Mouse (Mus musculus) embryo, embryonic 9.5 days (tissue): Measurements from ENCODE around the gene Sf3b4.
A peak's percentile ranks its signal among the peaks of the same experiment; 100 is the strongest.
"Not testable (repeated sequence)": the region's sequence is repeated elsewhere in the genome, so short reads cannot be mapped to it uniquely, and the experiment has no call there.

ENCODE experiments used
- DNase-seq: peaks from one replicate; pipeline ENCODE4 v3.0.0-alpha.2; 2017; ENCODE audit errors: extremely low spot score

Gene Sf3b4

DNA sequence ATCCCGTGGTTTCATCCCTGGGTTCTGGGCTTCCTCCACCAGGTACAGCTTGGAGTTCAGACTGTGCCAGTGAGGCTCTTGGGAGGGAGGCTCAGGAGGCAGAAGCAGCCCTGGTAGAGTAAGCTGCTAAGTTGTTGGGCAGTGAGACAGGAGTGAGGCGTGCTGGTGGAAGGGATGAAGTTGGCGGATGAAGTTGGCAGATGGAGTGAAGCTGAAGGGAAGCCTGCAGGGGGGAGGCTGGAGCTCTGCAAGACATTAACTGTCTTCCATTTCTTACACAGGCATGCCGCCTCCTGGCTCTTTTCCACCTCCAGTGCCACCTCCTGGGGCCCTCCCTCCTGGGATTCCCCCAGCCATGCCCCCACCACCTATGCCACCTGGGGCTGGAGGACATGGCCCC is 1.9 kb downstream of the Sf3b4 start:
- not testable (repeated sequence) for DNase-seq

- DNase-seq: no peak
These were observed 3.1 kb downstream of the Sf3b4 start for GRCm38 (mm10) chr3:96175251-96175650.

- no peak for DNase-seq
These were observed 6.3 kb downstream of the Sf3b4 start for GRCm38 (mm10) chr3:96178427-96178826.

GRCm38 (mm10) chr3:96178902-96179301 is 6.8 kb downstream of the Sf3b4 start:
- no peak for DNase-seq

DNA sequence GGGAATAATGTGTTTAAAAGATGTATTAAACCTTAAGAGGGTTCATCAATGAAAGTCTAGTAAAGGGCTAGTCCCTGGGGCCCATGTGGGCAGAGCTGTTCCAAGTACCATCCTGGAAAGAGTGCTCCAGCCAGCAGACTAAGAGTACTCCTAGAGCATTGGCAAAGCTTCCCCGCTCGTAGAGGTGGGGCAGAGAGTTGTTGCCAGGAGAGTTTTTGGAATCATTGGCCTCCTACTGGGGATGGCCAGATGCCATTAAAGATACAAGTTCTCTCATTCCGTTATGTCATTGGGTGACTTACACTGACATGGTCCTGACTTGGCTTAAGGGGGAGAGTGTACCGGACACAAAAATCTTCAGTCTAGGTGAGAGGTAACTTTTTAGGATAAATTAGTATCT is 7.4 kb downstream of the Sf3b4 start:
- DNase-seq: no peak

GRCm38 (mm10) chr3:96180727-96181477 is 8.8 kb downstream of the Sf3b4 start, which contains the start of gene Sv2a:
TSS of gene Sv2a (plus strand) at chr3:96181151.
- peak; percentile 66 for DNase-seq

DNA sequence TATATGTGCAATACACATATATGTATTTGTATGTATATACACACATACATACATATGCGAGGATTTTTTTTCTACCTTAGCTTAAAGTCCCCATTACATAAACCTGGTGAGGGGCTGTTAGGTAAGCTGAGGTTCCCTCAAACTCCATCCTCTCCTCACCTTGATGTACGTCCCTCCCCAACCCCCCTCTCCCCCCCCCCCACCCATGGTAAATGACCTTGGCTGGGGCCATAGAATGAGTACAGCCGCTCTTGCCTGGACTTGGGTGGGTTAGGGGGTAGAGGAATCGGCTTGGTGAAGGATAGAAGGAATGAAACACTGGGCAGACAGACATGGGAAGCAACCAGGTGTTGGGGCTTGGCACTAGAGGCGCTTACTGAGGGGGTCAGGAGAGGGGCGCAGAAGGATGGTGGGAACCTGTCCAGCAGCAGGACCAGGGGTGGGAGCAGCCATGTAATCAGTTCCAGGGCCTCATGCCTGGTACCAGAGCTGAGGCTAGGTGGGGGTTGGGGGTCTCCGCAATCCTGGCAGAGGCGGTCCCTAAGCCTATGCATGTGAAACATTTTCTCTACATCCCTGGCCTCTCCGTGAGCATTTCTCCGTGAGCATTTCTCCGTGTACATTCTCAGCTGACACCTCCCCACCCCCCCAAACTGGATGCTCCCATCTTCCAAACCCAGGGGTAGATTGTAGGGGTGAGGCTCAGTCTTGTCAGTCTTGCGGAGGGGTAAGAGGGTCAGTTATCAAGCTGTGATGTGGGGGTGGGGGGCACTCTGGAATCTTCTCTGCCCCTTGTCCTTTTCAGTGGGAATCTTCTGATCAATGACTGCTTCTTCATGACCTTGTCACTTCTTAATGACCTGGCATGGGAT is 9.6 kb downstream of the Sf3b4 start:
- DNase-seq: no peak

DNA sequence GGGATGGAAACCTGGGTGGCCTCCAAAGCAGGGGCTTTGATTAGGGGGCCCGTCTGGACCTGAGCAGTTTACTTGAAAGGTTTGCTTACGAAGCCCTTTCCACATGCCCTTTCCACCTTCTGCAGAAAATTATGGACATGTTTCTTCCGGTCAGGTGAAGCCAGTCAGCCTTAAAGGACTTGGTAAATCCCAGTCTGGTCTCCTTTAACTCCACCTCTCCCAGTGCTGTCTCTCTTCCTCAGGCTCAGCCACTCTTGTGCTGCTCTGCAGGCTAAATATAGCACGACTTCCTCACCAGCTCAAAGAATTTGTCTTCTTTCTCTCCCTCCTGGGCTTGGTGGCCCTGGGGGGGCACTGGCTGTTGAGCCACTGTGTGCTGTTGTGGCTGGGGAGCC is 10.2 kb downstream of the Sf3b4 start:
- DNase-seq: no peak

DNA sequence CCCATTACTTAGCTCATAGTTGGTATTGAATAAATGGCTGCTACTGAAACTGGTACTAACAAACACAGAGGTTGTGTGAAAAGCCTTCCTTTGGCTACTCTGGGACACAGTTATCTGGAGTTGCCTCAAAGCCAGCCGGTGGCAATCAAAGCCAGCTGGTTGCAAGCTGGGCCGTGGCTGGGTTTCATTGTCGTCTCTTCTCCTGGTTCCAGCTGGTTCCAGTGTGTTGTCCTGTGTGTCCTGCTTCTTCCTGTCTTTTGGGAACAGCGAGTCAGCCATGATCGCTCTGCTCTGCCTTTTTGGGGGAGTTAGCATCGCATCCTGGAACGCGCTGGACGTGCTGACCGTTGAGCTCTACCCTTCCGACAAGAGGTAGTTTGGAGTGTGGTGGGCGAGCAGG is 20.8 kb downstream of the Sf3b4 start:
- no peak for DNase-seq

DNA sequence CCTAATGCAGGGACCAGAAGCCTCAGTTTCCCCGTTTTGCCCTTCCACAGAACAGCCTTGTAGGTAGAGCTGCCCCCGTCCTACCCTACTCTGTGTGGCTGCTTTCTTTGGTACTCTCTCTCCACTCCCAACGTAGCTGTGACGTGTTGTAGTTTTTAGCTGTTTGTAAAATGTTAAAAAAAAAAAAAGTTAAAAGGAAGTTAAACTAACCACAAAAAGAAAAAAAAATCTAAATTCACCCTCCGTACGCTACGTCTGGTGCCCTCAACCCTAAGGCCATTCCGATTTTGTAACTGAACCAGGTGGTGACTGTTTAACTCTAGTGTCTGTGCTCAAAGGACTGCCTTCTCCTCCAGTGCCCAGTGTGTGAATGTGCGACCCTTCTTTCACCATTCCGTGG is 22.8 kb downstream of the Sf3b4 start:
- DNase-seq: no peak

DNA sequence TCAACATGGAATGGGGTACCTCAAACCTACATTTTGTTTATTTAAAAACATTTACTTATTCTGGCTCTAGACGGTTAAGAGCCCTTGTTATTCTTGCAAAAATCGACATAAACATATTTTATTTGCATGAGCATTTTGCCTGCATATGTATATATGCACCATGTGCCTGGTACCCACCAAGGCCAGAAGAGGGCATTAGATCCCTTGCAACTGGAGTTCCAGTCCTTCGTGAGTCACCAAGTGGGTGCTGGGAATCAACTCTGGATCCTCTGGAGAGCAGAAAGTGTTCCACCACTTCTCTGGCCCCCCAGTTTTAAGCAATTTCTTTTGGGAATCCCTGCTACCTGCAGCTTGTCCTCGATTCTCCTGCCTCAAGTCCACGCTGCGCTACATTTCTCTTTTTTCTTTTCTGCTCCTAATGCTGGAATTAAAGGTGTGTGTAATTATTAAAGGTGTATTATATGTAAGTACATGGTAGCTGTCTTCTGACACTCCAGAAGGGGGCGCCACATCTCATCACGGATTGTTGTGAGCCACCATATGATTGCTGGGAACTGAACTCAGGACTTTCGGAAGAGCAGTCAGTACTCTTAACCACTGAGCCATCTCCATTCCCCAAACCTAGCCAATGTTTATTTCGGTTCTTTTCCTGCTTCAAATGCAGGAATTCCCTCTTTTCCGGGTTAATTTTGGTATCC is 23.6 kb downstream of the Sf3b4 start:
- DNase-seq: no peak

- no peak for DNase-seq
These were observed 24.5 kb downstream of the Sf3b4 start for GRCm38 (mm10) chr3:96196437-96197128.

GRCm38 (mm10) chr3:96197129-96197749 is 25.1 kb downstream of the Sf3b4 start:
- DNase-seq: peak; percentile 90

DNA sequence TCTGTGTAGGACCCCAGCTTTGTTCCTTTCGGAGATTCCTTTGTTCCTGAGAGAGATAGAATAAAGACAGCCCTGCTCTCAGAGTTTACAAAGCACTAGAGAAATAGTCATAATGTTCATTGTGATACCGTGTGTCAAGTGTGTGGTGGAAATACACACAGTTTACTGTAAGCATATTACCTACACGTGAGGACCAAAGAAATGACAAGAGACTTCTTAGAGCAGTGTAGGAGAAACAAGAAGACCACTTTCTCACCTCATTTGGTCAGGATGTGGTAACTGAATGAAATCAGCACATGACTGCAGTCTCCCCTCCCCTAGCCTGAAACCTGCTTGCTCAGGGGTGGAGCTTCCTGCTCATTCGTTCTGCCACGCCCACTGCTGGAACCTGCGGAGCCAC is 26.0 kb downstream of the Sf3b4 start:
- DNase-seq: no peak

DNA sequence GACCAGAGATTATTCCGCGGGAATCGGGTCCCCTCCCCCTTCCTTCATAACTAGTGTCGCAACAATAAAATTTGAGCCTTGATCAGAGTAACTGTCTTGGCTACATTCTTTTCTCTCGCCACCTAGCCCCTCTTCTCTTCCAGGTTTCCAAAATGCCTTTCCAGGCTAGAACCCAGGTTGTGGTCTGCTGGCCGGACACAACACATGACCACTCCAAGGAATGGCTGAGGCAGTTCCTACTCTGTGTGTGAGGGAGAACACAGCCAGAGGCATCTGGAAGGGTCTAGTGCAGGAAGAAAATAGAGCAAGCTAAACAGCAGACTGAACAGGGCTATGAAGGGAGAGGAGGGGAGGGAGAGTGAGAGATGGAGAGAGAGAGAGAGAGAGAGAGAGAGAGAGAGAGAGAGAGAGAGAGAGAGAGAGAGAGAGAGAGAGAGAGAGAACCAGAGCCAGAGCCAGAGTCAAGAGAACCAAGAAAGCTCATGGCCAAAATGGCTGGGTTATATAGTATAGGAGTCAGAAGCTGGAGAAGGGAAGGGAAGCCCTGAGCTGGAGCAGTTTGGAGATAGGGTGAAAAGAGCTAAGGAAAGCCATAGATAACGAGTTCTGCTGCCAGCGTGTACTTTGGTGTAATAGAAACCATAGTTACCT is 26.6 kb downstream of the Sf3b4 start:
- DNase-seq: not testable (repeated sequence)

DNA sequence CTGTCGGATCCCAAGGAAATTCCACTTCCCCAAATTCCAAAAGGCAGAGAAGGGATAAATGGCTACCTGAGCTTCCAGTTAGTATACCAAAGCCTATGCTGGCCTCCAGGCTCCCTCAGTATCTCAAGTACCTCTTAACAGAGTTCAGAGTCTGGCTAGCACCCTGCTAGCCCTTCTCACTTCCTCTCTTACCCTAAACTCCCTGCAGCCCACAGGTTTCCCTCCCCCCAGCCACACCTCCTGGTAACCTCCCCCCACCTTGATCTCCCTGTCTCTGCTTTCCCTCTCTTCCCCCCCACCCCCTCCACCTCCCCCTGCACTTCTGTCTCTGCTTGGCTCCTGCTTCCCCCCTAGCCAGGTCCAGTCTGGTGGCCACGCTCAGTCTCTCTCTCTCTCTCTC is 27.6 kb downstream of the Sf3b4 start:
- DNase-seq: no peak

DNA sequence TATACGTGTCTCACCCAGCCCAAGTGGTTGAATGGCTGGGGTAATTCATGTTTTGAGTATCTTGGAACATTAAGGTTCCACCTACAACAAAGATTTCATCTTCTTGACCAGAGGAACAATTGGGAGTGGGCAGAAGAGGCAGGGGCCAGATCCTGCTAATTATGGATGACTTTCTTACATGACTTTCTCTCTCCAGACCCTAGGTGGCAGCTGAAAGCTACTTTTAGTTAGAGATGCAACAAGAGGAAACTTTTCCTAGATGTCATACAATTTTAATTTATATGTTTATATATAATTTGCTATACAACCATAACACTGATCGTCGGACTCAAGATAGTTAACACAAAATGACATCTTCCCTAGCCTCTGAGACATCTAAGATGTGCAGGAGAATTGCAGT is 35.7 kb downstream of the Sf3b4 start:
- DNase-seq: no peak

GRCm38 (mm10) chr3:96209242-96209641 is 37.1 kb downstream of the Sf3b4 start:
- DNase-seq: no peak

GRCm38 (mm10) chr3:96219191-96219641 is 47.1 kb downstream of the Sf3b4 start:
- DNase-seq: no peak

GRCm38 (mm10) chr3:96219661-96220130 is 47.6 kb downstream of the Sf3b4 start, which contains the start of the genes Bola1 and Hist2h2ab:
TSS of gene Bola1 (minus strand) at chr3:96219709.
TSS of gene Hist2h2ab (plus strand) at chr3:96219865.
- peak; percentile 87 for DNase-seq
